Mouse (Mus musculus) layer of hippocampus, adult 9-10 months (tissue): ENCODE results near the gene Gm42372.
A peak's percentile ranks its signal among the peaks of the same experiment; 100 is the strongest.

ENCODE experiments used
- DNase-seq: peaks from one replicate; pipeline ENCODE4 v3.0.0; 2022; ENCODE audit warnings: low spot score

Gm42372 gene

DNA sequence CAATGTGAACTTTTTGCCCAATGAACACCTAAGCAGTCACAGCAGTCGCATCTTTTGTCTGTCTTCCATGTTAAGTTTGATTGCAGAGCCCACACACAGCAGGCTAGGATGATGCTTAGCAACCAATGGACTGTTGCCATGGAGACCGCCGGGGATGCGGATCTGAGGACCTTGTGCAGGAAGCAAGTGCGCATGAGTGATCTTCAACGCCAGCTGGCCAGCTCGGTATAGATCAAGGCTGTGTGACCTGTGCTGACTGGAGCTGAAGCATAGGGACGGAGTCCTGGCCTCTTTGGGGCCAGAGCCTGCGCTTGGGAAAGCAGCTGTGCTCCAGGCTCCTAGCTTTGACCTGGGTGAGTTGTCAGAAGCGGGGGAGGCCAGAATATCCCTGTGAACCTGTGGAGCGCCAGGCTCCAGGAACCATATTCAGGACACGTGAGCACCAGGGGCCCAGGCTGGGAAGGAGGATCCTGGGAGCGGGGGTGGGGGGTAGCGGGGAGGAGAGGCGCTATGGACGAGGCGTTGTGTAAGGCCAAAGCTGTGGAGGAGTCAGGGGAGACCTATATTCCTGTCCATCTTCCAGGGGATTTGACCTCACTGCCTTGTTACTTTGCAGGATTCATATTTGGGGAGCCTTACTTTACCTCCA, 23.2 kb upstream of the Gm42372 start, which contains the start of gene Pnmal1:
Pnmal1 (plus strand) TSS at position 141 of the 649 bp plus-strand sequence.
- peak; percentile 88 for DNase-seq

DNA sequence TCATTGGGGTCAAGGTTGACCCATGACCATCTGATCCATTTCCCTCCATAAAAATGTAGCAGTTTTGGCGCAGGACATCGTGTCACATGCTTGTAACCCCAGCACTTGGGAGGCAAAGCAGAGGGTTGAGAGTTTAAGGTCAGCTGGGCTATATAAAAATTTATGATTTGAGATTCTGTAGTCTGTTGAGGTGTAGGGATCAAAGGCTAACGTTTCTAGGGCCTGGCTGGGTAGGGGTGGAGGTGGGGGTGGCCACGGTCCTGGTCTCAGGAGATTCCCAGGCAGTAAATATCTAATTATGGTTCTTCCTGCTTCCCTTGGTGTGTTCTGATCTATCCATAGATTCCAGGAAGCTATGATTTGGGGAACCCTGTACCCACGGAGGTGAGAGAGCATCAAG, 21.2 kb upstream of the Gm42372 start:
- no peak for DNase-seq

DNA sequence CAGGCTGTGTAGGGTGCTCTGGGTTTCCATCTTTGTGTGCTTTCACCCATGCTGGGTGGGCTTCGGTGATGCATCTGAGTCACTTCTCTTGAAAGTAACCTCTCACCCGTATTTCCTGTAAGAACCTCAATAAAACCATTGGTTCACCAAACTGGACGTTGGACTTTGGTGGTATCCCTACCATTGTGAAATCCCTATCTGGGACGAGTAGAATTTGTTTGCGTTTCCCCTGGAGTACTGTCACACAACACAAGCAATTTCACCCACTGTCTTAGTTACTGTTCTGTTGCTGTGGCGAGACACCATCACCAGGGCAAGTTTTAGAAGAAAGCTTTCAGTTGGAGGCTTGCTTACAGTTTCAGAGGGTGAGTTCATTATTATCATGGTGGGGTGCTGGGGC, 14.5 kb upstream of the Gm42372 start:
- no peak for DNase-seq

DNA sequence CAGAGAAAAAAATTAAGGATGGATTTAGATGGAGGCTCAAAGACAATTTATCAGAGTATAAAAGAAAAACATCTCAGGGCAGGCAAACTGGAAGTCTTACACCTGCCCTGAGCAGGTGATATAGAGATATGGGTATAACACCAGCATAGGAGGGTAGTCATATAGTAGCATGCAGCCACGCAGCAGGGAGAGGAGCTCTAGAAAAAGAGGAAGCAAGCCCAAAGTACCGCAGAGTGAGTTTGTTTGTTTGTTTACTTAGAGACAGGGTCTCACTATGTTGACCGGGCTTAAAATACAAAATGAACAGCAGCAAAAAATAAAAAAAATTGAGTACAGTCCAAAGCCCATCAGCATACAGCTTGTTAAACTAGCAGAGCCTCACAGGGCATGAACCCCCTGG, 11.7 kb upstream of the Gm42372 start:
- DNase-seq, result no peak

DNA sequence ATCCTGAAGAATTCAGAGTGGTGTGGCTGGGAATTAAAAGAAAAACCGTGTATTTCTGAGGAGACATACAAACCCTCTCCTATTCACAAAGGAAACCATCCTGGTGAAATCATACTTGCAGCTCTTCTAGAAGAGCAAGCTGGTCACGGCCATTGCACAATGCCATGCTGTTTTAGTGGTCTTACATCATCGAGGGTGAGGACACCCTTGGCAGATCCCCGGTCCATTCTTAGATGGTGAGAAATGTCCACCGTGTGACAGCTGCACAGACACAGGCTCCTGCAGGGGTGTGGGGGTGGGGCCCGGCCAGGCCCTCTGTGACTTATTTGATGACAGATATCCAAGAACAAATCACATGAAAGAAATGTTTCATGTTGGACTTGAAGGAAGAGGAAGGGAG, 8.9 kb upstream of the Gm42372 start:
- no peak for DNase-seq

GRCm38 (mm10) chr7:16976298-16976697, 6.6 kb upstream of the Gm42372 start:
- no peak for DNase-seq

DNA sequence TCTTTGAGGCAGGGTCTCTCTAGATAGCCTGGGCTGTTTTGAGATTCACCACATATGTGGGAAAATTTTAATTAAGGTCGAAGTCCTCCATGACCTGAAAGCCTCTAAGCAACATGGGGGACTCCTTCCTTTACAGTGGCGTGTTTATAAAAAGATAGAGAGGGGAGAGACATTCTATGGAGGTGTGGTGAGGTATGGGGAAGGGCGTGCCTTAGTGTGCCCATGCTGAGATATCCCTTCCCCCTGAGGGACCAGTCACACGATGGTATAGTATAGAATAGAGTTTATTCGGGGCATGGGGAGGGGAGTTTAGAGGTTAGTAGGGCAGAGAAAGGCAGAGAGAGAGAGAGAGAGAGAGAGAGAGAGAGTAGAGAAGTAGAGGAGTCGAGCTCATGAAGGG, 4.7 kb upstream of the Gm42372 start:
- no peak for DNase-seq

GRCm38 (mm10) chr7:16978593-16978992, 4.3 kb upstream of the Gm42372 start:
- DNase-seq, result no peak

- DNase-seq, result no peak
Observed at GRCm38 (mm10) chr7:16980348-16980747, 2.5 kb upstream of the Gm42372 start.

GRCm38 (mm10) chr7:16987541-16988149, 4.8 kb downstream of the Gm42372 start:
- DNase-seq, result no peak

DNA sequence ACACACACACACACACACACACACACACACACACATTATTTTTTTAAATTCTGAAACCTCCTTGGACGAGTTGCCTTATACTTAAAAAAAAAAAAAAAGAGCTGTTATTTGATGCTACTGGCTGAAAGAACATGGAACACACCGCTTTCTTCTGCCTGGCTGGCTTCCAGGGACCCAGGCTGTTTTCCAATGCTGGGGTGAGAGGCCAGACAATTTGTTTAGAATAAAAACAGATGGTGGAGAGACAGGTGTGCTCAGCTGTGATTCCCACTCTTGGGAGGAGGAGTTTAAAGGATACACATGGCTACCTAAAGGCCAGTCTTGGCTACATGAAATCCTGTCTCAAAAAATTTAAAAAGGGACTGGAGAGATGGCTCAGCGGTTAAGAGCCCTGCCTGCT, 5.5 kb downstream of the Gm42372 start:
- DNase-seq, result no peak

- DNase-seq, result no peak
Observed at GRCm38 (mm10) chr7:16990006-16990744, 7.3 kb downstream of the Gm42372 start.

DNA sequence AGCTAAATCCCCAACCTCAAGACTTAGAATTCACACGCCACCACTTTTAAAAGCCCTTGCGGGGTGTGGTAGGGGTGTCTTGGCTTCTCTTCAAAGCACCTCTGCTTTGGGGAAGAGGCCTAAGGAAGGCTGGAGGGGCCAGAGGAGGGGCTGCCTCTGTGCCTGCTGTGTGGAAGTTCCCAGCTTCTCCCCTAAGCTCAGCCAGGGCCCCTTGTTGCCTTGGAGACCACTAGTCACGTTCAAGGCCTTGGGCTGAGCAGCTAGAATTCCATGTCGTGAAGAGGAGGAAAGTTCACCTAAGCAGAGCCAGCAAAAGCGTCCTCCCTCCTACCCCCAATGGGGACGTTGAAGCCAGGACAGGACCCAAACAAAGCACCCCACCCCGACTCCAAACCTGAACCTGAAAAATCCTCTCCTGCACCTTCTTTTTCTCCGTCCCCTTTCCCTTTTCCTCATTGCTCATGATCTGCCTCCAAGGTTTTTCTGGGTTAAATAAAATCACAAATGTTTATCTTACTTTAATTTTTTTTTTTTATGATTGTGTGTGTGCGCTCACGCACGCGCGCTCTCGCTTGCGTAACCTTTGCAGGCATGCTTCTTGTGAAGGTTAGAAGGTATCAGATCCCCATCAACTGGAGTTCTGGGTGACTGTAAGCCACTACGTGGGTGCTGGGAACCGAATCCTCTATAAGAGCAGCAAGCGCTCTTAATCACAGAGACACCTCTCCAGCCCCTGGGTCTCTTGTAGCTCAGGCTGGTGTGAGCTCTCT, 9.0 kb downstream of the Gm42372 start:
- no peak for DNase-seq

DNA sequence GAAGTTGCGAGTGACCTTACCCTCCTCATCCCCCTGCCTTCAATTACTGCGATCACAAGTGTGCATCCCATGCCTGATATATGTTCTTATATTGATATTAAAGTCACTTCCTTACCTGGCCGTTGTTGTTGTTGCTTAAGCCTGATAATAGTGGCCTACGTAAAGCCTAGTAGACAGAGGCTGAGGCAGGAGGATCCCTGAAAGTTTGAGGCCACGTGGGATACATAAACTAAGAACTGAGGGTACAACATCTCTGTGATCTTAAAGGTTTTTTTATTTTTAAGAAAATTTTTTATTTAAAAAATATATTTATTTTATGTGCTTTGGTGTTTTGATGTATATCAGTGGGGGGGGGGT, 9.5 kb downstream of the Gm42372 start, which contains the start of gene Ccdc8:
Ccdc8 (plus strand) TSS at position 258 of the 357 bp plus-strand sequence.
- DNase-seq, result no peak

GRCm38 (mm10) chr7:16993651-16994399, 10.9 kb downstream of the Gm42372 start:
- no peak for DNase-seq

GRCm38 (mm10) chr7:16994400-16994799, 11.5 kb downstream of the Gm42372 start:
- DNase-seq, result no peak

DNA sequence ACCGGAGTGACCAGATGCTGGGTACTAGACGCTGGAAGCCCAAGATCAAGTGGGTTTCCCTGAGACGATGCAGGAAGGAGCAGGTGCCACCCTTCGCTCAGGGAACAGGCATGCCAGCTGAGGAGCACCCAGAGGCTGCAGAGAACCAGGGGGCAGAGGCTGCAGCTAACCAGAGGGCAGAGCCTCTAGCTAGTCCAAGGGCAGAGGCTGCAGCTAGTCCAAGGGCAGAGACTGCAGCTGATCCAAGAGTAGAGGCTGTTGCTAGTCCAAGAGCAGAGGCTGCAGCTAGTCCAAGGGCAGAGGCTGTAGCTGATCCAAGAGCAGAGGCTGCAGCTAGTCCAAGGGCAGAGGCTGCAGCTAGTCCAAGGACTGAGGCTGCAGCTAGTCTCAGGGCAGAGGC, 12.5 kb downstream of the Gm42372 start:
- DNase-seq, result no peak

DNA sequence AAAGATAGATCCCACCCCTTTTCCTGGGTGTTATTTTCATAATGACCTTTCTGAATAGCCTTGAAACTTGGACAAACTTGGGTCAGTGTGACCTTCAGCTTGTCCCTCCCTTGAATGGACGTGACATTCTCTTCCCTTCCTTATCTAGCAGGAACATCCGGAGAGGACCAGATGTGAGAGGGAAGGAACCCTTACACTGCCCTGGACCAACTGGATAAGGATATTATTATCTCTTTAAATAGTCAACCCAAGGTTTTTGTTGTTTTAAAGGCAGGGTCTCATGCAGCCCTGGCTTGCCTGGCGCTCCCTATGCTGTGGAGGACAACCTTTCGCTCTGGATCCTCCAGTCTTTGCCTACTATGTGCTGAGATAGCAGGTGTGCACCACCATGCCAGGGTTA, 16.3 kb downstream of the Gm42372 start:
- no peak for DNase-seq

GRCm38 (mm10) chr7:16999650-17000049, 16.8 kb downstream of the Gm42372 start:
- DNase-seq, result peak; percentile 93

- peak; percentile 86 for DNase-seq
Observed at GRCm38 (mm10) chr7:17002375-17003195, 19.7 kb downstream of the Gm42372 start.
